Mouse (Mus musculus) liver, embryonic 14.5 days (tissue): ENCODE data around the gene Trim56.

ENCODE experiments used
- CTCF ChIP-seq: IDR thresholded peaks from 2 replicates; pipeline ENCODE4 v1.5.1; 2016; ENCODE audit warnings: antibody characterized with exemption, low read depth, control low read depth
- EP300 ChIP-seq: IDR thresholded peaks from 2 replicates; pipeline ENCODE4 v1.6.1; 2016; ENCODE audit warnings: antibody characterized with exemption, low read depth

DNA sequence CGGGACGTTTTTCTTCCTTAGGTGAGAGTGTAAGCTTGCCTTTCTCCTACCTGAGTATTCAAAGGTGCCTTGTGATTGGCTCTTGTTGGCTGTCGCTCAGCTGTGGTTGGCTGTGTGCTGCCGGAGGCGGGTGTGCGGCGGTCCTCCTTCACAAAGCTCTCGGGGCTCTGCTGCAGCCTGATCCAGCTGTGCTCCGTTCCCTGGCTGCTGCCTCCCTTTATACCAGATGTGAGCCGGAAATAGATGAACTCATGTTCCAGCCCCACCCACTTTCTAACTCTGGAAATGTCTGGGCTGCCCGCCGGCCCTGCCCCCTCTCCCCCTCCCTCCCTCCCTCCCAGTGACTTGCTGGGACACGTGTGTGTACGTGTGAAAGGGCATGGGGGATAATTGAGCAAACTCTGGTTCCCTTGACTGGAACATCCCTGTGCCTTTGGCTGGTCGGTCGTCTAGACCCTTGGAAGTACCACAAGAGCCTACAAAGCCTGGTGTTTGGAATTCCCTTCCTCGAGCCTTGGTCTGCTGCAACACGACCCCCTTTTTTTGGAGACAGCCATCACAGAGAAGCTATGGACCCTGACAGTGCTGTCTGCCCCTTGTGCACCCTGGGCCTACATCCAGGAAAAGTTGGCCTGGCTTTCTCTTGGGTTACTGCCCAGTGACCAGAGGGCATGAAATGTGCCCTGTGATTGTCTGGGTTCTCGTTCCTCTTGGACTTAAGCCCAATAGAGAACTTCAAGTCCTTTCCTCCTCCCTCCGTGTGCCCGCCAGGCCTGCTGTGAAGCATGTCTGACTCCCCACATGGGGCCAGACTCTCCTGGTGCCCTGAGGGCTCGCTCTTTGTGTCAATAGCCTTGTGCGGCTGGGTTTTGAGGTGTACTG is 43.7 kb downstream of the Trim56 start, which contains the start of gene Serpine1:
- TF ChIP-seq EP300 (no peak), CTCF (no peak)
